Mouse (Mus musculus) liver, embryonic 14.5 days (tissue): Measurements from ENCODE around the gene Vav3. TPM values are rescaled to one million over a fixed set of nuclear protein-coding genes. Genes with fewer than 3 reads are reported as not detected.

Source experiments
- ATAC-seq: fragments of 200-750 bp; cut with Nextera tagmentation; 2 replicates; pipeline ENCODE4 v1.8.0; 2017; ENCODE audit warnings: moderate number of reproducible peaks, mild to moderate bottlenecking, moderate library complexity; ENCODE audit not compliant: insufficient read depth
- DNase-seq, 3 experiments: peaks; one replicate each; pipeline ENCODE4 v3.0.0-alpha.2; 2012 to 2013; ENCODE audit warnings: low read depth in 3 of 3, low spot score in 3 of 3
- H3K27ac ChIP-seq: fragments of 300-500 bp; sonication (generic); 2 replicates; pipeline ENCODE4 v1.5.1; 2014; ENCODE audit warnings: moderate library complexity, mild to moderate bottlenecking, control low read depth, inconsistent platforms
- H3K27me3 ChIP-seq: fragments of 300-500 bp; sonication (generic); 2 replicates; pipeline ENCODE4 v1.6.1; 2014; ENCODE audit warnings: mild to moderate bottlenecking, low read length, moderate library complexity; ENCODE audit not compliant: control insufficient read depth, insufficient read depth
- H3K36me3 ChIP-seq: fragments of 300-500 bp; sonication (generic); replicated peaks from 2 replicates; pipeline ENCODE4 v1.6.1; 2014; ENCODE audit warnings: low read depth; ENCODE audit not compliant: control insufficient read depth, insufficient read depth
- H3K4me1 ChIP-seq, 2 experiments: fragments of 200-500 bp in 1 of 2; fragments of 300-500 bp in 1 of 2; sonication (generic) in 1 of 2; replicated peaks; 2 replicates each; pipeline ENCODE4 v1.6.1; 2012 to 2014; ENCODE audit warnings: antibody characterized with exemption in 1 of 2, inconsistent platforms in 1 of 2, low read length in 1 of 2; ENCODE audit not compliant: control insufficient read depth in 2 of 2, insufficient read depth in 2 of 2
- H3K4me2 ChIP-seq: fragments of 300-500 bp; sonication (generic); 2 replicates; pipeline ENCODE4 v1.6.1; 2014; ENCODE audit warnings: low read depth, mild to moderate bottlenecking, control low read depth, moderate library complexity
- H3K4me3 ChIP-seq, 2 experiments: fragments of 200-500 bp in 1 of 2; fragments of 300-500 bp in 1 of 2; sonication (generic) in 1 of 2; 2 replicates each; pipeline ENCODE4 v1.5.1; 2012 to 2014; ENCODE audit warnings: low read depth in 2 of 2, low read length in 2 of 2, mild to moderate bottlenecking in 2 of 2, control low read depth in 1 of 2, inconsistent platforms in 1 of 2, moderate library complexity in 1 of 2; ENCODE audit not compliant: insufficient read depth in 1 of 2
- H3K9ac ChIP-seq: fragments of 300-500 bp; sonication (generic); replicated peaks from 2 replicates; pipeline ENCODE4 v1.6.1; 2014; ENCODE audit warnings: mild to moderate bottlenecking, control low read depth, moderate library complexity
- H3K9me3 ChIP-seq: fragments of 300-500 bp; sonication (generic); 2 replicates; pipeline ENCODE4 v1.6.1; 2016; ENCODE audit warnings: low read length, mixed read lengths; ENCODE audit not compliant: control insufficient read depth
- CTCF ChIP-seq: IDR thresholded peaks from 2 replicates; pipeline ENCODE4 v1.5.1; 2016; ENCODE audit warnings: antibody characterized with exemption, low read depth, control low read depth
- EP300 ChIP-seq: IDR thresholded peaks from 2 replicates; pipeline ENCODE4 v1.6.1; 2016; ENCODE audit warnings: antibody characterized with exemption, low read depth
- WGBS: fragments of 180-500 bp; shearing (Covaris S2); extraction: QIAGEN DNeasy Blood & Tissue Kit; methylation state at CpG from one replicate; pipeline ENCODE4 v1.1.7; 2014; ENCODE audit not compliant: insufficient replicate concordance; 5-methylcytosine and 5-hydroxymethylcytosine counted together
- polyA plus RNA-seq, 2 experiments: library from polyadenylated mRNA; depleted of rRNA in 1 of 2; stranded (reverse) in 1 of 2; unstranded in 1 of 2; fragments of >200 nt; fragmentation: Nextera tagmentation in 1 of 2; extraction: Ambion mirVana in 1 of 2; gene quantifications; 2 replicates each; pipeline versions ENCODE4 v1.2.1 to v1.2.3; 2012 to 2014

The Vav3 gene
- polyA plus RNA-seq, 2 experiments: 1.2 to 2.8 TPM

DNA sequence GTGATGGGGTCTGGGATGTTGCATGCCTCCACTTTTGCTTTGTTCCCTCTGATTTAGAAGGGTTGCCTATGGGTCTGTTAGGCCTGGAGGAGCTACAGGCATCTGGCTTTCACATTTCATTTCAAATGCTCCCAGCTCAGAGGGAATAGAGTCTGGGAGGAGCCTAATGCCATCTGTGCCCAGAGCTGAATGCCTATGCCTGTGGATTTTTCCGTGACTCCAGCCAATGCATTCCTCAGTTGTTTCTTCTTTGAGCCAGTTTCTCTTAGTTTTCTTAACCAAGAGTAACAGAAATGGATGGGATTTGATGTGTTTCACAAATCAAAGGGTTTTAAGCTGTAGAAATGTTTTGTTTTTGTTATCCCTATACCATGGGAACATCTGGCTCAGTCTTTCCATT, 90.8 kb downstream of the Vav3 start:
- no peaks in the 10 kb centered on the region for H3K36me3 ChIP-seq
- no peaks in the 10 kb centered on the region for H3K9me3 ChIP-seq
- TF ChIP-seq CTCF (no peak), EP300 (no peak)
- 68% methylated on average over 1 of the region's 1 CpGs for WGBS
- no peak overlapping the region for H3K27ac ChIP-seq
- no peak overlapping the region for H3K9ac ChIP-seq
- ATAC-seq: no peak
- no peak overlapping the region for H3K4me2 ChIP-seq
- H3K4me1 ChIP-seq: no peaks in the 10 kb centered on the region
- no peak overlapping the region for H3K4me3 ChIP-seq
- no peaks in the 10 kb centered on the region for H3K27me3 ChIP-seq
- no peak for DNase-seq

DNA sequence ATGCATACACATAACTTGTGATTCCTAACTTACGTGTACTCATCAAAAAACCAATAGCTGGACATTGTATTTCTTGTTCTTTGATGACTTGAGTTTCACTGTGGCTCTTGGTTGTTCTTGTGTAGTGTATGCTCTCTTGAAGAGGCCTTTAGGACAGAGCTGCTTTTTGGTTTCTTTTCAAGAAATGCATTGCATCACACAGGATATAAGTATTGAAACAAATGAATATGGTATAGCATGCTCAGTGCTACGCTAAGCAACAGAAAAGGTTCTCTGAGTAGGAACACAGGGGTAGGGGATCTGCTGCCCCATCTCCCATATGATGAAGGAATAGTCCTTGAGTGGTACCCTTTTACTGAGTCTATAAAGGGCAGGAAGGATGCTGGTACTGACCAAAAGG, 98.1 kb downstream of the Vav3 start:
- H3K27ac ChIP-seq: no peak overlapping the region
- 48% methylated on average over 2 of the region's 2 CpGs for WGBS
- no peak overlapping the region for H3K9ac ChIP-seq
- no peak overlapping the region for H3K4me3 ChIP-seq
- H3K4me2 ChIP-seq: no peak overlapping the region
- no peaks in the 10 kb centered on the region for H3K9me3 ChIP-seq
- ATAC-seq (no peak), DNase-seq (no peak)
- TF ChIP-seq CTCF (no peak), EP300 (no peak)
- no peaks in the 10 kb centered on the region for H3K4me1 ChIP-seq
- H3K27me3 ChIP-seq: no peaks in the 10 kb centered on the region
- no peaks in the 10 kb centered on the region for H3K36me3 ChIP-seq

DNA sequence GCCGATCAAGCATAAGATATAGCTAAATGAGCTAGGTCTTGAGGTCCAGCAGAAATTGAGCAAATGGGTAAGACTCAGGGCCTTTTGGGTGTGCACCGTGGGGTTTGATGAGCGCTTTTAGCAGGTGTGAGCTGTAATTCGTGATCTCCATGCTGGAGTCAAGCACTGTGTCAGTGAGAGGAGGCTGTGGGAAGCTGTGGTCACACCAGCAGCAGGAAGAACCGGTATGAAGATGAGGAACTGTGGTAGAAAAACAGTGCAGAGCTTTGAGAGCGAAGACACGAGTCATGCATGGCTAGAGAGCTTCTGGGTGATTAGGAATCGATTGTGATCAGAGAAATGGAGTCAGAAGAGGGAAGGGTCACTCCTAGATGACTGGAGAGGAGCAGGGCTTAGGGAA, 98.8 kb downstream of the Vav3 start:
- 25% methylated on average over 8 of the region's 8 CpGs for WGBS
- H3K27ac ChIP-seq: no peak overlapping the region
- H3K9ac ChIP-seq: no peak overlapping the region
- H3K27me3 ChIP-seq: no peaks in the 10 kb centered on the region
- TF ChIP-seq EP300 (no peak), CTCF (no peak)
- H3K4me3 ChIP-seq: no peak overlapping the region
- ATAC-seq: no peak
- no peaks in the 10 kb centered on the region for H3K36me3 ChIP-seq
- no peaks in the 10 kb centered on the region for H3K9me3 ChIP-seq
- H3K4me1 ChIP-seq: no peaks in the 10 kb centered on the region
- DNase-seq: no peak
- no peak overlapping the region for H3K4me2 ChIP-seq

DNA sequence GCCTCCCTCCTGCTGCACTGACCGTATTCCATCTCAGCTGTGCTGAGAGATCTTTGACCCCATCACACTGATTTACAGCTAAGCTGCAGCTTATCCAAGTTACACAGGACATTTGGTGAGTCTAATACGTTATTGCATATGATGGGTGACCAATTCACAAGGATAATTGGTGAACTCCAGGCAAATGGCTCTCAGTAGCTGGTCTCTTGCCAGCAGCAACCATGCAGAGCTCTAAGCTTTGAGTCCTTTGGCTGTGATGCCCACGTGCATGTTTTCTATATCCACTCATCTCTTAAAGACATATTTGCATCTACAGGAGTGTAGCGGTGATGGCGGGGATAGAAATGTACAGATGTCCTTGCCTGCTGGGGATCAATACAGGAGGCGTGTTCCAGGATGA, 99.5 kb downstream of the Vav3 start:
- no peaks in the 10 kb centered on the region for H3K27me3 ChIP-seq
- no peak overlapping the region for H3K4me2 ChIP-seq
- no peaks in the 10 kb centered on the region for H3K9me3 ChIP-seq
- H3K27ac ChIP-seq: no peak overlapping the region
- DNase-seq (no peak), ATAC-seq (no peak)
- no peaks in the 10 kb centered on the region for H3K4me1 ChIP-seq
- TF ChIP-seq EP300: no peak
- no peak for TF ChIP-seq CTCF
- 60% methylated on average over 6 of the region's 6 CpGs for WGBS
- H3K36me3 ChIP-seq: no peaks in the 10 kb centered on the region
- no peak overlapping the region for H3K9ac ChIP-seq
- H3K4me3 ChIP-seq: no peak overlapping the region

DNA sequence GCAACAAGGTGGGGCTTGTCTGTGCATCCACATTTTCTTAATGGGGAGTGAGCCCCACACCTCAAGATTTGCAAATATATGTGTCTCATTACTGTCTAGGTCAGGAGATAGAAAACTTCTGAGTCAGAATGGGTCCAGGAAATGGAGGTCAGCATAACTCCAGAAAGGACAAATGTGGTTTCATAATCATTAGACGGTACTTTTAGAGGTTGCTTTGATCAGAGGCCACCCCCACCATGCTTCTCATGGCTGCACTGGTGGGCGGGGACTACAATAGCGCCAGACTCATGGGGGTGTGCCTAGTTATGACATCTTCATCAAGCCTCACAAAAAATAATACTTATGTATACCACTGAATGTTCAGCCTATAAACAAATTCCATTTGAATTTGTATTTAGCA, 103.6 kb downstream of the Vav3 start:
- ATAC-seq (no peak), DNase-seq (no peak)
- TF ChIP-seq CTCF (no peak), EP300 (no peak)
- H3K4me2 ChIP-seq: no peak overlapping the region
- H3K4me3 ChIP-seq: no peak overlapping the region
- H3K36me3 ChIP-seq: no peaks in the 10 kb centered on the region
- no peaks in the 10 kb centered on the region for H3K4me1 ChIP-seq
- WGBS: 54% methylated on average over 3 of the region's 3 CpGs
- no peaks in the 10 kb centered on the region for H3K9me3 ChIP-seq
- H3K9ac ChIP-seq: no peak overlapping the region
- H3K27me3 ChIP-seq: no peaks in the 10 kb centered on the region
- no peak overlapping the region for H3K27ac ChIP-seq
